Comparison of ENCODE assay signal across 8 mouse cellular contexts in the genomic region with DNA sequence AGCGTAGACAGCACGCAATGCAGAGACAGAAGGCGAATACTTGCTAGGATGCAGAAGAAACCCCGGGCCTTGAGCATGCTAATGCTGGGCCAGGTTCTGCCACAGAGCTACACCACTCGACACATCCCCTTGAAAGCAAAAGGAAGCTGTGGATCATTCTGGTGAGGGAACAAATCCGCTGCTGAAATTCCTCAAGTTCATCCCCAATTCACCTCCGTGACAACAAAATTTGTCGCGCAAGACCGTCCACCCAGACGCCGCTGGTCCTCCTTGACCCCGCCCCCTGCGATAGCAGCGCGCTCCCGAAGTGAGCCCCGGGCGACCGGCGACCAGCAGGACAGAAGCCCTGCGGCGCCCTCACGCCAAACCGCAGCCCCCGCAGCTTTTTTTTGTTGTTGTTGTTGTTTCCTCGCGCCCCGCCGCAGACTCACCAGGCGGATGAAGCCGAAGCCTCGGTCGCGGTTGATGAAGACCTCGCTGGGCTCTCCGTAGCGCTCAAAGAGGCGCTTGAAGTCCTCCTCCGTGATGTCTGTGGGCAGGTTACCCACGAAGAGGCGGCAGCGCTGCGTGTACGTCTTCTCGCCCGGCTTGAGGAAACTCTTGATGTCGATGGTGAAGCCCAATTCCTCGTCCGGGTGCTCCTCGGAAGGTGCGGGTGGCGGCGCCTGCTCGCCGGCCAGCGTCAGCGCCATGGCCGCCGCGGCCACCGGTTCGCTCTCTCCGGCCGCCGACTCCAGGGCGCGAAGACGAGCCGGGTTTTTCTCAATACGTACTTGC. TPM values are rescaled to one million over a fixed set of nuclear protein-coding genes. Genes with fewer than 3 reads are reported as not detected.
DNase-seq lines count a peak whose midpoint lies in the region; ATAC-seq lines count a peak whose summit lies in the region.

No protein-coding gene starts in this region.

- peak; percentile 21; the same call in 1 of the 2 replicates for ATAC-seq in hindbrain, embryonic 14.5 days (ENCODE audit: low FRiP score)

- no peaks in the 10 kb centered on the region for H3K27me3 ChIP-seq in hindbrain, embryonic 14.5 days (ENCODE audit: control insufficient read depth, insufficient read depth, low read length)

- H3K36me3 ChIP-seq in hindbrain, embryonic 14.5 days (replicated peaks; ENCODE audit: control insufficient read depth, insufficient read depth), result no peaks in the 10 kb centered on the region

- no peaks in the 10 kb centered on the region for H3K9me3 ChIP-seq in hindbrain, embryonic 14.5 days (ENCODE audit: control insufficient read depth, low read length)

- H3K4me3 ChIP-seq in hindbrain, embryonic 14.5 days (replicated peaks; ENCODE audit: low read length), result peak overlapping the region; percentile 81

- peaks cover 28% of the 10 kb centered on the region for H3K4me1 ChIP-seq in hindbrain, embryonic 14.5 days (replicated peaks; ENCODE audit: control insufficient read depth, insufficient read depth, low read length)

- H3K9ac ChIP-seq in hindbrain, embryonic 14.5 days, result peak overlapping the region; percentile 89

- peak overlapping the region; percentile 94 for H3K27ac ChIP-seq in hindbrain, embryonic 14.5 days

- under 1% methylated on average over 71 of the region's 71 CpGs for WGBS in hindbrain, embryonic 14.5 days

- H3K4me2 ChIP-seq in hindbrain, embryonic 14.5 days (replicated peaks), result peak overlapping the region; percentile 86

- DNase-seq in R1 (ENCODE audit: low read depth, low spot score), result peak; percentile 60
- peak; percentile 80 to 84 for DNase-seq in cerebellum, postnatal 25 days
- DNase-seq in frontal cortex, postnatal 25 days (ENCODE audit: low spot score in 2 of 2), result peak; percentile 40 to 46
- peak; percentile 54 for DNase-seq in hindbrain, embryonic 14.5 days (ENCODE audit: low spot score)
- DNase-seq in left cerebral cortex, adult 11 months (ENCODE audit: low spot score), result peak; percentile 38
- DNase-seq in lung, postnatal 36 days, result peak; percentile 77
- DNase-seq in retina, postnatal 1 day, result peak; percentile 74
- DNase-seq in thymus, postnatal 4 days, result peak; percentile 71

RNA-seq across cellular contexts. Expression of gene Pspc1, which starts 0.6 kb away (rescaled TPM):
- 46.3 and 55.3 TPM in 2 replicates for polyA plus RNA-seq in hindbrain, embryonic 14.5 days (2014; fragmentation: Nextera tagmentation; extraction: Ambion mirVana)

RNA-seq across cellular contexts. Expression of gene Zmym5, which starts 34.0 kb away (rescaled TPM):
- 26.0 and 26.3 TPM in 2 replicates for polyA plus RNA-seq in hindbrain, embryonic 14.5 days (2014; fragmentation: Nextera tagmentation; extraction: Ambion mirVana)

Comparison
In these comparisons a context has a peak if more than half of its experiments do, and no peak if none do; other contexts are left out.
1. Peak in every context shown above with its lines: DNase-seq, ATAC-seq, H3K4me3 ChIP-seq and H3K27ac ChIP-seq.